Comparison of ENCODE assay signal across 10 mouse cellular contexts in the genomic region with DNA sequence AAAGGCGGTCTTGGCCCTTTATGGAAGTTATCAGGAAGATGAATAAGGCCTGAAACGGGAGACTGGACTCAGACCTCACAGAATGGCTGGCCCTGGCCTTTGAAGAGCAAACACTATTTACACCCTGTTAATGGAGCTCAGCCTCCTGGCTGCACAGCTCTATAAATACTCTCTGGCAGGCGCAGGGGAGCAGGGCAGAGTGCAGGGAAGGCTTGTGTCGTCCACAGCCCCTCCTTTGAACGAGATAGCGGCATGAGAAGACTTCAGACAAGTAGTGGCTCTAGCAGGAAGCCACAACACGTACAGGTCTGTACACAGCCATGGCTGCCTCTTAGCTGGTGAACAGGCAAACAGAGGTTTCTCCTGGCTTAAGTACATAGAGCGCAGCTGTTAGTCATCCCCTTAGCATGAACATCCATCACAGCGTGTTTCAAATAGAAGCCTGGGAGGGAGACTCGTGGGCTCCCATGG.
A peak's percentile ranks its signal among the peaks of the same experiment; 100 is the strongest.
DNase-seq lines count a peak whose midpoint lies in the region; ATAC-seq lines count a peak whose summit lies in the region.
"Had no signal": no experiment of that assay in that cellular context is flagged by ENCODE, and none has a peak within 500 bp of the region (broad histone marks: within the 10 kb centered on the region; RNA-seq: fewer than 3 reads in every experiment).

No protein-coding gene starts in this region.

- H3K9me3 ChIP-seq in embryonic facial prominence, embryonic 10.5 days, result no peaks in the 10 kb centered on the region
- H3K9me3 ChIP-seq in hindbrain, embryonic 12.5 days (replicated peaks), result no peaks in the 10 kb centered on the region
- H3K9me3 ChIP-seq in neural tube, embryonic 13.5 days, result no peaks in the 10 kb centered on the region

- H3K27ac ChIP-seq in embryonic facial prominence, embryonic 10.5 days (replicated peaks), result peak overlapping the region; percentile 32; the same call in 1 of the 2 replicates
- 0 out of 2 replicates have a peak overlapping the region, but pooled peaks have one; percentile 30 for H3K27ac ChIP-seq in hindbrain, embryonic 12.5 days
- peak overlapping the region; percentile 35 for H3K27ac ChIP-seq in neural tube, embryonic 13.5 days (replicated peaks)
- H3K27ac ChIP-seq: left cerebral cortex, adult 2 months had no signal

- no peak overlapping the region for H3K9ac ChIP-seq in hindbrain, embryonic 12.5 days
- no peak overlapping the region for H3K9ac ChIP-seq in neural tube, embryonic 13.5 days

- H3K27me3 ChIP-seq in embryonic facial prominence, embryonic 10.5 days (replicated peaks; ENCODE audit: low read depth, poor library complexity, severe bottlenecking), result peaks cover 9% of the 10 kb centered on the region; the same call in 1 of the 2 replicates
- no peaks in the 10 kb centered on the region; the same call in 1 of the 2 replicates for H3K27me3 ChIP-seq in hindbrain, embryonic 12.5 days
- peaks cover 10% of the 10 kb centered on the region; the same call in 1 of the 2 replicates for H3K27me3 ChIP-seq in neural tube, embryonic 13.5 days
- H3K27me3 ChIP-seq: Patski had no signal

- H3K4me3 ChIP-seq in embryonic facial prominence, embryonic 10.5 days, result no peak overlapping the region
- H3K4me3 ChIP-seq in hindbrain, embryonic 12.5 days, result no peak overlapping the region
- H3K4me3 ChIP-seq in neural tube, embryonic 13.5 days, result no peak overlapping the region
- H3K4me3 ChIP-seq: left cerebral cortex, adult 2 months had no signal

- peaks cover 27% of the 10 kb centered on the region for H3K4me1 ChIP-seq in embryonic facial prominence, embryonic 10.5 days
- H3K4me1 ChIP-seq in hindbrain, embryonic 12.5 days, result peaks cover 10% of the 10 kb centered on the region
- peaks cover 15% of the 10 kb centered on the region for H3K4me1 ChIP-seq in neural tube, embryonic 13.5 days (replicated peaks)

- DNase-seq in kidney, postnatal 10 days, result peak; percentile 15
- DNase-seq in kidney, postnatal 36 days, result no peak
- no peak for DNase-seq in embryonic facial prominence, embryonic 10.5 days (ENCODE audit: low spot score)
- no peak for DNase-seq in thymus, postnatal 25 days

- ATAC-seq in hindbrain, embryonic 12.5 days (ENCODE audit: low FRiP score), result no peak
- ATAC-seq in neural tube, embryonic 13.5 days (ENCODE audit: low read depth), result no peak; the same call in 1 of the 2 replicates
- no peak for ATAC-seq in erythroid progenitor cell, adult 5-6 weeks (replicated peaks; ENCODE audit: low FRiP score, poor library complexity, severe bottlenecking)
- no peak for ATAC-seq in activated CD4-positive, CD25-positive, alpha-beta regulatory T cell, adult 4 months
- ATAC-seq: Patski had no signal

- WGBS in embryonic facial prominence, embryonic 10.5 days, result 70% methylated on average over 10 of the region's 10 CpGs
- 48% methylated on average over 10 of the region's 10 CpGs for WGBS in hindbrain, embryonic 12.5 days
- 14% methylated on average over 10 of the region's 10 CpGs for WGBS in neural tube, embryonic 13.5 days

- no peak overlapping the region for H3K4me2 ChIP-seq in hindbrain, embryonic 12.5 days (replicated peaks)
- H3K4me2 ChIP-seq in neural tube, embryonic 13.5 days, result no peak overlapping the region

- H3K36me3 ChIP-seq in embryonic facial prominence, embryonic 10.5 days (replicated peaks), result no peaks in the 10 kb centered on the region
- H3K36me3 ChIP-seq in hindbrain, embryonic 12.5 days, result no peaks in the 10 kb centered on the region
- no peaks in the 10 kb centered on the region for H3K36me3 ChIP-seq in neural tube, embryonic 13.5 days
